Mouse (Mus musculus) lung, embryonic 14.5 days (tissue): ENCODE data around the gene Rpl23. TPM values are rescaled to one million over a fixed set of nuclear protein-coding genes. Genes with fewer than 3 reads are reported as not detected.

ENCODE experiments used
- ATAC-seq: fragments of 200-750 bp; cut with Nextera tagmentation; 2 replicates; pipeline ENCODE4 v1.8.0; 2017; ENCODE audit warnings: mild to moderate bottlenecking, moderate TSS enrichment, moderate library complexity; ENCODE audit not compliant: insufficient read depth
- DNase-seq: peaks from one replicate; pipeline ENCODE4 v3.0.0-alpha.2; 2015
- H3K27ac ChIP-seq: fragments of 300-500 bp; sonication (generic); 2 replicates; pipeline ENCODE4 v1.5.1; 2014; ENCODE audit warnings: low read depth, mild to moderate bottlenecking, moderate library complexity
- H3K27me3 ChIP-seq: fragments of 300-500 bp; sonication (generic); 2 replicates; pipeline ENCODE4 v1.6.1; 2014; ENCODE audit warnings: low read length, control low read depth; ENCODE audit not compliant: insufficient read depth
- H3K36me3 ChIP-seq: fragments of 300-500 bp; sonication (generic); 2 replicates; pipeline ENCODE4 v1.6.1; 2014; ENCODE audit warnings: control low read depth; ENCODE audit not compliant: insufficient read depth
- H3K4me1 ChIP-seq: fragments of 300-500 bp; sonication (generic); 2 replicates; pipeline ENCODE4 v1.6.1; 2014; ENCODE audit warnings: antibody characterized with exemption, control low read depth; ENCODE audit not compliant: insufficient read depth
- H3K4me2 ChIP-seq: fragments of 300-500 bp; sonication (generic); 2 replicates; pipeline ENCODE4 v1.6.1; 2014; ENCODE audit warnings: mild to moderate bottlenecking
- H3K4me3 ChIP-seq: fragments of 300-500 bp; sonication (generic); 2 replicates; pipeline ENCODE4 v1.5.1; 2014; ENCODE audit warnings: low read depth, low read length
- H3K9ac ChIP-seq: fragments of 300-500 bp; sonication (generic); 2 replicates; pipeline ENCODE4 v1.6.1; 2014
- H3K9me3 ChIP-seq: fragments of 300-500 bp; sonication (generic); 2 replicates; pipeline ENCODE4 v1.6.1; 2016; ENCODE audit warnings: low read depth, low read length, control low read depth
- CTCF ChIP-seq: IDR thresholded peaks from 2 replicates; pipeline ENCODE4 v1.5.1; 2016; ENCODE audit warnings: antibody characterized with exemption, low read depth
- WGBS: fragments of 180-500 bp; shearing (Covaris S2); extraction: QIAGEN DNeasy Blood & Tissue Kit; methylation state at CpG from one replicate; pipeline ENCODE4 v1.1.7; 2014; 5-methylcytosine and 5-hydroxymethylcytosine counted together
- polyA plus RNA-seq: library from polyadenylated mRNA; unstranded; fragments of >200 nt; fragmentation: Nextera tagmentation; extraction: Ambion mirVana; gene quantifications from 2 replicates; pipeline ENCODE4 v1.2.1, GENCODE M21; 2014

The Rpl23 gene
- polyA plus RNA-seq, 1 experiment from 2014 or later = 663 TPM

GRCm38 (mm10) chr11:97813746-97814515 is 31.7 kb upstream of the Rpl23 start:
- Histone ChIP-seq H3K9me3 (no peaks in the 10 kb centered on the region), H3K4me3 (no peak overlapping the region), H3K9ac (no peak overlapping the region), H3K4me1 (peaks cover 67% of the 10 kb centered on the region), H3K36me3 (peaks cover 78% of the 10 kb centered on the region), H3K27me3 (no peaks in the 10 kb centered on the region), H3K4me2 (no peak overlapping the region), H3K27ac (no peak overlapping the region; the same call in 1 of the 2 replicates)
- no peak for TF ChIP-seq CTCF
- ATAC-seq = no peak
- no peak for DNase-seq
- 62% methylated on average over 17 of the region's 17 CpGs for WGBS

- no peak overlapping the region for H3K9ac ChIP-seq
- ATAC-seq (no peak), DNase-seq (no peak)
- H3K4me3 ChIP-seq = no peak overlapping the region
- H3K9me3 ChIP-seq = no peaks in the 10 kb centered on the region
- H3K4me2 ChIP-seq = no peak overlapping the region
- TF ChIP-seq CTCF = no peak
- peak overlapping the region; percentile 21; the same call in 1 of the 2 replicates for H3K27ac ChIP-seq
- peaks cover 84% of the 10 kb centered on the region for H3K36me3 ChIP-seq
- 53% methylated on average over 7 of the region's 7 CpGs for WGBS
- H3K27me3 ChIP-seq = no peaks in the 10 kb centered on the region
- H3K4me1 ChIP-seq = peaks cover 67% of the 10 kb centered on the region
Observed at GRCm38 (mm10) chr11:97813085-97813484, 30.8 kb upstream of the Rpl23 start.

- 52% methylated on average over 3 of the region's 3 CpGs for WGBS
- Histone ChIP-seq H3K4me3 (no peak overlapping the region), H3K27me3 (no peaks in the 10 kb centered on the region), H3K27ac (peak overlapping the region; percentile 21; the same call in 1 of the 2 replicates), H3K9me3 (no peaks in the 10 kb centered on the region), H3K36me3 (peaks cover 84% of the 10 kb centered on the region), H3K9ac (no peak overlapping the region), H3K4me1 (peaks cover 69% of the 10 kb centered on the region), H3K4me2 (peak overlapping the region; percentile 31; the same call in 1 of the 2 replicates)
- peak; percentile 40 for DNase-seq
- no peak for TF ChIP-seq CTCF
- peak; percentile 24; the same call in 1 of the 2 replicates for ATAC-seq
Observed at GRCm38 (mm10) chr11:97812491-97812921, 30.3 kb upstream of the Rpl23 start.

GRCm38 (mm10) chr11:97811569-97812362 is 29.5 kb upstream of the Rpl23 start:
- Histone ChIP-seq H3K36me3 (peaks cover 83% of the 10 kb centered on the region), H3K4me1 (peaks cover 70% of the 10 kb centered on the region), H3K9ac (peak overlapping the region; percentile 14; the same call in 1 of the 2 replicates), H3K9me3 (no peaks in the 10 kb centered on the region), H3K27ac (peak overlapping the region; percentile 21), H3K4me2 (peak overlapping the region; percentile 31), H3K27me3 (no peaks in the 10 kb centered on the region), H3K4me3 (no peak overlapping the region)
- DNase-seq (no peak), ATAC-seq (no peak)
- no peak for TF ChIP-seq CTCF
- 29% methylated on average over 12 of the region's 13 CpGs for WGBS

GRCm38 (mm10) chr11:97810970-97811369 is 28.7 kb upstream of the Rpl23 start:
- ATAC-seq (no peak), DNase-seq (no peak)
- Histone ChIP-seq H3K9me3 (no peaks in the 10 kb centered on the region), H3K27ac (peak overlapping the region; percentile 58; the same call in 1 of the 2 replicates), H3K9ac (no peak overlapping the region), H3K4me3 (no peak overlapping the region), H3K27me3 (no peaks in the 10 kb centered on the region), H3K4me2 (peak overlapping the region; percentile 29; the same call in 1 of the 2 replicates), H3K4me1 (peaks cover 72% of the 10 kb centered on the region), H3K36me3 (peaks cover 75% of the 10 kb centered on the region)
- no peak for TF ChIP-seq CTCF
- 40% methylated on average over 3 of the region's 3 CpGs for WGBS

- 50% methylated on average over 7 of the region's 7 CpGs for WGBS
- H3K4me2 ChIP-seq = no peak overlapping the region
Observed at GRCm38 (mm10) chr11:97810356-97810755, 28.1 kb upstream of the Rpl23 start.

More at GRCm38 (mm10) chr11:97810356-97810755, 28.1 kb upstream of the Rpl23 start:
- peaks cover 75% of the 10 kb centered on the region for H3K4me1 ChIP-seq
- ATAC-seq (no peak), DNase-seq (peak; percentile 50)
- no peak for TF ChIP-seq CTCF
- H3K27me3 ChIP-seq = no peaks in the 10 kb centered on the region
- H3K9me3 ChIP-seq = no peaks in the 10 kb centered on the region
- no peak overlapping the region for H3K9ac ChIP-seq
- no peak overlapping the region for H3K4me3 ChIP-seq
- H3K27ac ChIP-seq = peak overlapping the region; percentile 58; the same call in 1 of the 2 replicates
- H3K36me3 ChIP-seq = peaks cover 69% of the 10 kb centered on the region
